Mouse (Mus musculus) ovary, postnatal 14 days (tissue): ENCODE results near the gene Gid8.
"Not testable (repeated sequence)": the region's sequence is repeated elsewhere in the genome, so short reads cannot be mapped to it uniquely, and the experiment has no call there.

Source experiments
- DNase-seq: peaks from one replicate; pipeline ENCODE4 v3.0.0; 2022; ENCODE audit warnings: low spot score

The Gid8 gene

GRCm38 (mm10) chr2:180710276-180711155, 599 bp downstream of the Gid8 start:
- DNase-seq = no peak

GRCm38 (mm10) chr2:180711527-180711926, 1.6 kb downstream of the Gid8 start:
- no peak for DNase-seq

GRCm38 (mm10) chr2:180712037-180712689, 2.2 kb downstream of the Gid8 start:
- DNase-seq = no peak

GRCm38 (mm10) chr2:180722748-180723147, 12.8 kb downstream of the Gid8 start:
- not testable (repeated sequence) for DNase-seq

GRCm38 (mm10) chr2:180723865-180724264, 13.9 kb downstream of the Gid8 start:
- no peak for DNase-seq

- no peak for DNase-seq
These were observed 14.9 kb downstream of the Gid8 start, which contains the start of gene Slc17a9 for GRCm38 (mm10) chr2:180724585-180725413. Gene Slc17a9, plus strand, starts transcription at chr2:180725263.

- DNase-seq = no peak
These were observed 15.5 kb downstream of the Gid8 start for GRCm38 (mm10) chr2:180725414-180725778.

- no peak for DNase-seq
These were observed 16.1 kb downstream of the Gid8 start for GRCm38 (mm10) chr2:180725856-180726629.

- no peak for DNase-seq
These were observed 16.9 kb downstream of the Gid8 start for GRCm38 (mm10) chr2:180726658-180727442.

- DNase-seq = no peak
These were observed 17.7 kb downstream of the Gid8 start for GRCm38 (mm10) chr2:180727613-180728021.

GRCm38 (mm10) chr2:180731036-180731435, 21.1 kb downstream of the Gid8 start:
- no peak for DNase-seq

GRCm38 (mm10) chr2:180731984-180732383, 22.1 kb downstream of the Gid8 start:
- no peak for DNase-seq

GRCm38 (mm10) chr2:180735232-180735631, 25.3 kb downstream of the Gid8 start:
- no peak for DNase-seq

- no peak for DNase-seq
These were observed 28.1 kb downstream of the Gid8 start for GRCm38 (mm10) chr2:180737984-180738383.

- no peak for DNase-seq
These were observed 30.4 kb downstream of the Gid8 start for GRCm38 (mm10) chr2:180740349-180740748.

GRCm38 (mm10) chr2:180741421-180741820, 31.5 kb downstream of the Gid8 start:
- DNase-seq = no peak

- DNase-seq = no peak
These were observed 32.9 kb downstream of the Gid8 start for GRCm38 (mm10) chr2:180742820-180743219.

- DNase-seq = no peak
These were observed 33.4 kb downstream of the Gid8 start for GRCm38 (mm10) chr2:180743321-180743720.

GRCm38 (mm10) chr2:180745248-180745927, 35.5 kb downstream of the Gid8 start:
- DNase-seq = peak; percentile 85

- DNase-seq = no peak
These were observed 36.8 kb downstream of the Gid8 start for GRCm38 (mm10) chr2:180746569-180747192.
